Mouse (Mus musculus): ENCODE measurements around the gene Nmnat2.
"Not testable (repeated sequence)": the region's sequence is repeated elsewhere in the genome, so short reads cannot be mapped to it uniquely, and the experiment has no call there.

Gene Nmnat2

GRCm38 (mm10) chr1:153059626-153060025 is 104.8 kb downstream of the Nmnat2 start:
- DNase-seq, result no peak

GRCm38 (mm10) chr1:153062547-153062946 is 107.8 kb downstream of the Nmnat2 start:
- no peak for DNase-seq

GRCm38 (mm10) chr1:153064784-153065390 is 110.1 kb downstream of the Nmnat2 start:
- no peak for DNase-seq

GRCm38 (mm10) chr1:153065473-153066386 is 110.9 kb downstream of the Nmnat2 start:
- no peak for DNase-seq

GRCm38 (mm10) chr1:153066387-153066781 is 111.6 kb downstream of the Nmnat2 start:
- DNase-seq, result no peak

GRCm38 (mm10) chr1:153071563-153071962 is 116.8 kb downstream of the Nmnat2 start:
- no peak for DNase-seq

GRCm38 (mm10) chr1:153071995-153072394 is 117.2 kb downstream of the Nmnat2 start:
- DNase-seq, result no peak

- DNase-seq, result no peak
Measured at GRCm38 (mm10) chr1:153072711-153073110, 117.9 kb downstream of the Nmnat2 start.

GRCm38 (mm10) chr1:153073441-153073840 is 118.6 kb downstream of the Nmnat2 start:
- DNase-seq, result no peak

GRCm38 (mm10) chr1:153075087-153075736 is 120.4 kb downstream of the Nmnat2 start:
- DNase-seq, result no peak

- DNase-seq, result no peak
Measured at GRCm38 (mm10) chr1:153075955-153076354, 121.2 kb downstream of the Nmnat2 start.

- DNase-seq, result not testable (repeated sequence)
Measured at GRCm38 (mm10) chr1:153083233-153083632, 128.4 kb downstream of the Nmnat2 start.

- DNase-seq, result no peak
Measured at GRCm38 (mm10) chr1:153084191-153084590, 129.4 kb downstream of the Nmnat2 start.

- DNase-seq, result no peak
Measured at GRCm38 (mm10) chr1:153085198-153085597, 130.4 kb downstream of the Nmnat2 start.

GRCm38 (mm10) chr1:153087771-153088170 is 133.0 kb downstream of the Nmnat2 start:
- no peak for DNase-seq

- no peak for DNase-seq
Measured at GRCm38 (mm10) chr1:153090081-153090480, 135.3 kb downstream of the Nmnat2 start.

- DNase-seq, result no peak
Measured at GRCm38 (mm10) chr1:153090807-153091206, 136.0 kb downstream of the Nmnat2 start.

- DNase-seq, result no peak
Measured at GRCm38 (mm10) chr1:153091438-153092236, 136.8 kb downstream of the Nmnat2 start.

- DNase-seq, result peak in 1 of 2 experiments; percentile 14
Measured at GRCm38 (mm10) chr1:153092237-153092975, 137.6 kb downstream of the Nmnat2 start.

GRCm38 (mm10) chr1:153093172-153093571 is 138.4 kb downstream of the Nmnat2 start:
- DNase-seq, result no peak

GRCm38 (mm10) chr1:153093581-153093980 is 138.8 kb downstream of the Nmnat2 start:
- DNase-seq, result no peak

Data from spleen, adult 18-20 months (tissue).